Mouse (Mus musculus) monocyte, adult 5-6 weeks (primary cell): ENCODE results near the gene Aldh3b3. TPM values are rescaled to one million over a fixed set of nuclear protein-coding genes. Genes with fewer than 3 reads are reported as not detected.

Source experiments
- ATAC-seq: fragments of 153-309, 156-312 bp; replicated peaks from 2 replicates; pipeline ENCODE4 v1.8.0; 2017; ENCODE audit warnings: mild to moderate bottlenecking; ENCODE audit not compliant: low TSS enrichment, insufficient number of reproducible peaks, severe bottlenecking, poor library complexity, low FRiP score
- total RNA-seq: library from RNA; stranded (forward); fragments of 200-1000, 200-491, 200-594 nt; gene quantifications from 3 replicates; pipeline ENCODE4 v1.2.3, GENCODE M21; 2017

The Aldh3b3 gene
- total RNA-seq, result not detected in 3 replicates

- ATAC-seq, result no peak
These were observed at the start of gene Aldh3b3 for GRCm38 (mm10) chr19:3958470-3958869. Aldh3b3 (plus strand) TSS chr19:3958645.

GRCm38 (mm10) chr19:3910206-3910605 lies 48.2 kb upstream of the Aldh3b3 start:
- no peak for ATAC-seq

GRCm38 (mm10) chr19:3912337-3913204 lies 45.9 kb upstream of the Aldh3b3 start, which contains the start of gene Ndufs8:
Ndufs8 (minus strand) TSS chr19:3912774.
- peak; percentile 90 for ATAC-seq

GRCm38 (mm10) chr19:3913692-3914091 lies 44.8 kb upstream of the Aldh3b3 start:
- no peak for ATAC-seq

DNA sequence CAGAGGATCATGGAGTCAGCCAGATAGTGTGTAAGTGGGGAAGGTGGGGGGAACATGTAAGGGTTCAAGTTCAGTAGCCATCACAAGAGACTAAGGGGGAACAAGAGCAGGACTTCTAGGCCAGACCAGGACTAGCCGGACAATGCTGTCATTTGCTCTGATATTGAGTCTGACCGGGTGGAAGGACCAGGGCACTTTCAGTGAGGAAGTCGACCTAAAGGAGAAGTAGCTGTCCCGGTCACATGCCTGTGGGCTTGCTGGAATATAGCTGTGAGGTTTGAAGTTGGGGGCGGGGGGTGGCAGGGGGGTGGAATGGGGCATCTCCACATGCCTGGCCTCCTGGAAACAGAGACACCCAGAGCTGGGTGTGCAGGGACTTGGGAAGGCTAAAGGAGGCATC lies 43.9 kb upstream of the Aldh3b3 start:
- ATAC-seq, result 0 out of 2 replicates have a peak, but pooled peaks have one; percentile 26

DNA sequence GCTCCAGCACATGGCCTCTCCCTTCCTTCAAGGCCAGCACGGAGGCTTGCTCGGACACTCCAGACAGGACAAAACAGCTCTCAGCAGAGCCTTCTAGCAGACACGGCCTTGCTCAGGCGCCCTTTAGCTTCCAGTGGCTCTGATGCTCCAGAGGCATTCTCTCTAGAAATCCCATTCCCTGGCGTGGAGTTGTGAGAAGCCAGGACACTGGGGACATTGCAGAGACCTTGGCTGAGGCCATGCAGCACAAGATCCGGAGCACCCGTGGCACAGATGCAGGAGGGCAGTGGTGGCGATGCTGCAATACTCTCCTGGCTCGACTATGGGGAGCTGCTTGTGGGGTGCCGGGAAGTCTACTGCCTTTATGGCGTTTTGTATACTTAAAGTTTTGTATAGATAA lies 41.7 kb upstream of the Aldh3b3 start:
- no peak for ATAC-seq

DNA sequence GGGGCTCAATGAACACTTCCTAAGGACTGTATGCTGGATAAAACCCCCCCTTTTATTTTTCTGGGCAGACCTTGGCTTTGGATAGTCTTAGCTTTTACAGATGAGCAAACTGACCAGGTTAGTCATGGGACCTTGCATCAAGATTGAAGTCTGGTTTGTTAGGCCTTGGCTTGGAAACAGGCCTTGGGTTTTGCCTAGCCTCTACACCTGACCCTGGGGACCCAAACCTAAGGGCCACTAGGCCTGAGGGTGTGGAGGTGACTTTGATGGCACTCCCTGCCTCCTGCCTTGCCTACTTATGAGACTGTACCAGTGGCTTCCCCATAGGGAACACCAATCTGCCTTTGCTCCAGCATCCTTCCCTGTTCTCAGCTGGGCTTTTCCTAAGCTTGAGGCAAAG lies 38.5 kb upstream of the Aldh3b3 start:
- ATAC-seq, result no peak

DNA sequence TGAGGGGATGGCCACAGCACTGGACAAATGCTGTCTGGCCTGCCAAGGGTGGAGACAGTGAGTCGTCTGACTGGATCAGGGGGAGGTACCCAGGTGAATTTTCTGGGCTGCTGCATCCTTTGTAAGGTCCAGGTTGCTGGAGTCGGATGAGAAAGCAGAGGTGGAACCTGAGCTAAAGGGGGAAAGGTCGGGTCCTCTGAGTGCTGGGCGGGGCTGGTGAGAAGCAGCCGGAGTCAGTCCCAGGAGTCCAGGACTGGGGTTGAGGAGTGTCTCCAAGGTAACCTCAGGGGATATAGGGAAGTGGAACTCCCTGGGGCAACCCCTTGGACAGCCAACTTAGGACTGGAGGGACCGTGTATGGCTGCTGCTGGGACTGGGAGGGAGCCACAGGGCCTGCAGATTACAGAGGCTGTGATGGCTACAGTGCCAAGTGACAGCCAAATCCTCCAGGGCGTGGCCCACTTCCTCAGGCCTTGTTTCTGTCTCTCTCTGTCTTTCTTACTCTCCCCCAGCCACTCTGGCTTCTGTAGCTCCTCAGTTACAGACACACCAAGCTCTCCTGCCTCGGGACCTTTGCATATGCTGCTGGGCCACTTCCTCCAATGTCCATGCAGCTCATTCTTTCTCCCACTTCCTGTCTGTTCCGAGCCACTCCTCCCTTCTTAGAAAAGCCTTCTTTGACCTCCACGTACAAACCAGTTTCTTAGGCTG lies 35.6 kb upstream of the Aldh3b3 start:
- peak; percentile 23; the same call in 1 of the 2 replicates for ATAC-seq

- ATAC-seq, result peak; percentile 47
These were observed 34.9 kb upstream of the Aldh3b3 start for GRCm38 (mm10) chr19:3923586-3923985.

GRCm38 (mm10) chr19:3924190-3924589 lies 34.3 kb upstream of the Aldh3b3 start:
- no peak for ATAC-seq

DNA sequence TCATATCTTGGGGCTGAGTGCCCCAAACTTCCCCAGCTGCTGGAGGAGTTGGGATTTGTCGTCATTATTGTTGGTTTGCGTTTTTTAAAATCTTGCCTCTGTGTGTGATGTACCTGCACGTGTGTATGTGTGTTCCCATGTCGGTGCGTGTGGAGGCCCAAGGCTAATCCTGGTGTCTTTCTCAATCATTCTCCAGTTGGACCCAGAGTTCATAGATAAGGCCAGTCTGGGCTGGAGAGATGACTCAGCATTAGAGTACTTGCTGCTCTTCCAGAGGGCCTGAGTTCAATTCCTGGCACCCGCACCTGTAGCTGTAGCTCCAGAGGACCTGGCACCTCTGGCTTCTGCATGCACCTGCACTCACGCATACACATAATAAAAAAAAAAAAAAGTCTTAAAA lies 33.6 kb upstream of the Aldh3b3 start:
- ATAC-seq, result no peak

DNA sequence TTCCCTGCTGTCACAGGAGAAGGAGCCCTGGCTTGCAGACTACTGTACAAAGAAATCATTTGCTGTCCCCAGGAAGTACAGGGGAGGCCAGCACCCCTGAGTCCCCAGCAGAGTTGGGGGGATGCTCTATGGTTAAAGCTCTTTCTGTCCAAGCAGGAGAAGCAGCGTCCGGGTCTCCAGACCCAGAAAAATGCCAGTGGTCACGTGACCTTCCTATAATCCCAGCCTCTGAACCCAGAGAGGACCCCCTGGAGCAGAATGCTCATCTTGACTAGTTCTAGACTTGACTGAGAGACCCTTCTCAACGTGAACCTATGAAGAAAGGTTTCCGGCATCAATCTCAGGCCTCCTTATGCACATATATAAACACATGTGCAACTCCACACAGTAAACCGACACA lies 32.6 kb upstream of the Aldh3b3 start:
- ATAC-seq, result no peak

GRCm38 (mm10) chr19:3926279-3926678 lies 32.2 kb upstream of the Aldh3b3 start:
- no peak for ATAC-seq

GRCm38 (mm10) chr19:3926685-3927084 lies 31.8 kb upstream of the Aldh3b3 start:
- no peak for ATAC-seq

DNA sequence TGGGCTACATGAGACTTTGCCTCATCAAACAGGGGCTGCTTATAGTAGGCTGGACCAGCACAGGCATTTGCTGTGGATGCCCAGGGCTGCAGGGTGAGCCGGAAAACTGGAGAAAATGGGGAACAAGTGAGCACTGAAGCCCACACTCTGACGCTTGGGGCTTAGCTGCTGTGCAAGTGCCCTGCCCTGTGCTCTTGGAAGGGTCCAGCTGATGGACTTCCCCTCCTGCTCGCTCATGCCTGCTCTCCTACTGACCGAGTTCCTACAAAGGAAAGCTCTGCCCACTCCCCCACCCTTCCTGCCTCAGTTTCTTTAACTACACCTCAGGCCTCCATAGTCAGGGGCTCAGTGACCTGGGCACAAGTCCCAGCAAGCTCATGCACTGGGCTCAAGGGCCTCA lies 30.5 kb upstream of the Aldh3b3 start:
- ATAC-seq, result no peak

- ATAC-seq, result no peak
These were observed 29.7 kb upstream of the Aldh3b3 start for GRCm38 (mm10) chr19:3928779-3929178.

DNA sequence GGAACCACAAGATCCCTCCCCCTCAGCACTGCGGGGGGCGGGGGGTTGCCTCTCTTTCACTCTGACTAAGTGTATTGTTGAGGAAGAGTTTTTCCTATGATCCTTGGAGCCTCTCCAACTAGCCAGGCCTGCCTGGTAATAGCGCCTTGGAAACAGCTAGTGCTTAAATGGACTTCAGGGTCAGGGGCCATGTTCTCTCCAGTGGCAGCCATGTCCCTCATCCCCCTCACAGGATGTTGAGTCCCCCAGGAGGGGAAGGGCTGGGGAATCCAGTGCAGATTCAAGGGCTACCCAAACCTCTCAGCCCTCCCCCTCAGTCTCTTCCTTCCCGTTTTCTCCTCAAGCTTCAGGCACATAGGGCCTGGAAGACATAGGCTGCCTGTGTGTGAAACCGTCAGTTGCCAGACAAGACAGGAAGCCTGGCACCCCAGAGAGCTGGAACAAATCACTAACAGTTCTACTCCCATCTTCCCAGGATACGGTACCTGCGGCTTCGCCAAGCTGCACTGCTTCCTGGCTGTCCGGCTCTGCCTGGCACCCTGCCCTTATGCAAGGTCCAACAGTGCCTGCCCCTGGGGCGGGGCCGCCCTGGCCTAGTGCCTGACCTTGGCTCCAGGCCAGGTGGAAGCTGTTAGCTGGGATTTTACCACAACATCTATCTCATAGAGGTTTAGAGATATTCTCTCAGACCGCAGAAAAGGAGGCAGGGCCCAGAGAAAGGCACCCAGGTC lies 29.1 kb upstream of the Aldh3b3 start, which contains the start of gene Aldh3b1:
TSS of gene Aldh3b1 (minus strand) at position 598 of the 731 bp plus-strand sequence.
- ATAC-seq, result peak; percentile 49; the same call in 1 of the 2 replicates

- ATAC-seq, result no peak
These were observed 28.0 kb upstream of the Aldh3b3 start for GRCm38 (mm10) chr19:3930262-3931057.
